Mouse (Mus musculus): ENCODE data around the gene Aldh1a2.
A peak's percentile ranks its signal among the peaks of the same experiment; 100 is the strongest.

The Aldh1a2 gene

DNA sequence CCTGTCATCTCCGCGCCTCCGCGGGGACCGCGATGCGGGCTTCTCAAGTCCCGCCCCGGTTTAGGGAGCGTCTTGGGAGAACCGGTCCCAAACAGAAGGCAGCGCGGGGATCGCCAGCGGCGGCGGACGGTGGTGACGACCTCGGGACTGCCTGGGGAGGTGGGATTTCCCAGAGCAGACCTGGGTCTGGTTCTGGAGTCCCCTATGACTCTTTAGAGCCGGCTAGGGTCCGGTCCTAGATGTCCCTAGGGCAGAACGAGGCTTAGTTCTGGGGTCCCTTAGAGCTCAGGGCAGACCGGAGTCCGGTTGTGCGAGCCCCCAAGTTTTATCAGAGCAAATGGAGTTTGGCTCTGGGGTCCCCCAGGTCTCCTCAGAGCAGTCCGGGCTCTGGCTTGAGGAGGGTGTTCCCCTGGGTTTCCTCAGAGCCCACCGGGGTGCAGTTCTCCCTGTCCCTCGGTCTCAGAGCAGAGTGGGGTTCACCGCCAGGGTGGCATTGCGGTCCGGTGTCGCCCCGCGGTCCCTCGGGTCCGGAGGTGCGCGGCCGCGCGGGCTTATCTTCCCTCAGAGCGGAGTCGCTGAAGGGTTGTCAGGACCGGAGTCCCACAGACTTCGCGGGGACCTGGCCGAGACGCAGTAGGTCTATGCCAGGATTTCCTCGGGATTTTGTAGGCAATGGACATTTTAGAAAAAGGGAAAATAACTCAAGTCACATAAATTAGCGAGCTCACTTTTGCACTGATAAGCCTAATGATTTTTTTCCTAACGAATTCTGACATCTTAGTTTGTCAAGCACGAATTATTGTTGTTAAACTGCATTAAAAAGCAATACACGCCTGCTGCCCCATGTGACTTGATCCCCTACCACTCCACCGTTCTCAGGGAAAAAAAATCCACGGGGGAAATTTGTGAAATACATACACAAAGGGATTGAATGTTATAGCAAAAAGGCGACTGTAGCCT is 727 bp downstream of the Aldh1a2 start:
- DNase-seq = peak; percentile 56 to 63

DNA sequence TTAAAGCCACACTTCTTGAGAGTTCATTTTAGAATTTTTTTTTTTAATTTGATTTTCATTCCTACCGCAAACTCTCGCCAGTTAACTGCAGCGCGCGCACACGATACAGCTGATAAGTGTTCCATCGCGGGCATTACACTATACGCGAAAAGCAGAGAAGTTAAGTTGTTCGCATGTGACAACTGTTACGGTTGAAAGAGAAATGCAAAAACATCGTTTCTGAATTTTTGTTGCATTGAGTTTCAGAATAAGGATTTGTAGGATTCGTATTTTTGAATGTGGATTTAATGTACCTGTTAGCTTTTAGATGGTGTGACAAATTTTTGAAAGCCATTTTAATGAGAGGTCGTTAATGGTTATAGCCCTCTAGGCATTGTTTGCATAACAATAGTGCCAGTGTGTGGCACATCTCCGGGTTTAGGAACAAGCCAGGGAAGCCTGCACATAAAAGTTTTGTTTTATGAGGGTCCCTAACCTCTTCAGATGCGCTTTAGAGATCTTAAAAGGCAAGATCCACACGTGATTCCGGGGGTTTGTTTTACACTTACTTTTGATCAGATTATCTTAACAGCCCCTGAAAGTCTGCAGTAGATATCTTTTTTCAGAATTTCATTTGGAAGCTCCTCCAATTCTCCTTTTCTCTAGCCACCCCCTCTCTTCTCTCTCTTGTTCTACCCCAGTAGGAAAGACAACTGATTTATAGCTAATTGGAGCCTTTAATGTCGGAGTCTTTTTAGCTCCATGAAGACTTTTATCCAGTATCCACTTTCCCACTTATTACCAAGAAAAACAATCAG is 1.6 kb downstream of the Aldh1a2 start:
- DNase-seq = peak; percentile 35 to 42

DNA sequence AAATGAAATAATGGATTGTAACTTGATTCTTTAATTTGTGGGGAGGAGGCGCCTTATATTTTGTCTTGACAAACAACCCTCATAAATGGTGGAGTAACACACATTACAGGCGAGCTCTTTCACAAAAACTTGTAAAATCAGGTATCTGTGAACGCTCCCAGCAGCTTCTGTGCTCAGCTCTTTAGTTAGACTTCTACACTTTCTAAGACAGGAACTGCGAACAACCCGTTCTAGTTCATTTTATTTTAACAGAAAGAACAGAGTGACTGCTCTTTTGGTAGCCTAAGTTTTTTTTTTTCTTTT is 2.2 kb downstream of the Aldh1a2 start:
- DNase-seq = no peak

DNA sequence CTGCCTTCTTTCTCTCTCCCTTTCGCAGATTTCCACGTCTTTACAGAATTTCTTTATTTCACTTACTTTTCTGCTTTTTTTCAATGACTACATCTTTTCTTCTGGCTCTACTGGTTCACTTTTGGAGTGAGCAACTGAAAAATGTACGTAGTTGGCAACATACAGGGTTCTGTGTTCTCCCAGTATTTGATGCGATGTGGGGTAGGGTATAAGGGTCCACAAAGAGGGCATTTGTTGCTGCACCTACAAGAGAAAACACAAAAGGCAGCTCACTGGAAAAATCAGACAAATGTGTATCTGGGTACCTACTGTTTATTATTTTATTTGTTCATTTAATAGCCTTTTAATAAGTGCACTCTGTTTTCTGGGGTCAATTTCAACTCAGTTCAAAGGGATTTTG is 3.6 kb downstream of the Aldh1a2 start:
- DNase-seq = no peak

DNA sequence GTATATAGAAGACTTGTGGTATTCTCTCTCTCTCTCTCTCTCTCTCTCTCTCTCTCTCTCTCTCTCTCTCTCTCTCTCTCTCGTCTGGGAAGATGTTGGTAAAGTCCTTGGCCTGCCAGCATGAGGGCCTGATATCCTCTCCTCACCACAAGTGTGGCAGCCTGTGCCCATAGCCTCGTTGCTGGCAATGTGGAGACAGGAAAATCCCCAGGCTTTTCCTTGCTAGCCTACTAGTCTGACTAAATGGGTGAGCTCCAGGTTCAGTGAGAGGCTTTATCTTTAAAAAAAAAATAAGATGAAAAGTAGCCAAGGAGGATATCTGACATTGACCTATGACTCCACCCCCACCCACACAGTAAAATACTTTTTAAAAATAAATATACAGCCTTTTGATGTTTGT is 4.8 kb downstream of the Aldh1a2 start:
- DNase-seq = no peak

DNA sequence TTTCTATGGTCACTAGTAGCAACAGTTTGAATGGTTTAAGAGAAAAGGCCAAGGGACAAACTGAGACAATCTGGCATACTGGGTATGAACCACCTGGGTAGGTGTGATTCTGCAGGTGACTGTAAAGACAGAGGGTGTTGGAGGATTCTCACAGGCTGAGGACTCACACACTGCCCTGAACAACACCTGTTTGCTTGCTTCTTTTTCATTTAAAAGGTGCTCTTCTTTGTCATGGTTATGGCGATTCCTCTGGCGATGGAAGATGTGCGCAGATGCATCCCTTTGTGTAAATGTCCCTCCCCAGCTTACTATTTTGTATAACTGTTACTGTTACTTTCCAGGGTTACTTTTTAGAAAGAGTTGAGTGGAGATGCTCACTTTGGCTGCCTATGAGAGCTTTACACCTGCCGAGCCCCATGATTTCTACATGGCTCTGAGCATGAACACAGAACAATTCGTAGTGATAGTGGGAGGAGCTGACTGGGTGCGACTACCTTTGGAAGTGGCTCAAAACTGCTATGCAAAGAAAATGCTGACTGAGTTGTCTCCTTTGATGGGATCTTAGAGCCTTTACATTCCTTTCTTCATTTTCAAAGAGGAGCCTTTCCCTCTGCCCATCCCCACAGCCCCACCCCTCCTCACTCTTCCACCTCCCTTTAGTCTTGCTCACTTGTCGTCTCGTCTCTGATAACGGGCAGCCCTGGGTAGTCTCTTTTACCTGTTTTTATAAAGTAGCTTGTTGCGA is 11.8 kb downstream of the Aldh1a2 start:
- no peak for DNase-seq

DNA sequence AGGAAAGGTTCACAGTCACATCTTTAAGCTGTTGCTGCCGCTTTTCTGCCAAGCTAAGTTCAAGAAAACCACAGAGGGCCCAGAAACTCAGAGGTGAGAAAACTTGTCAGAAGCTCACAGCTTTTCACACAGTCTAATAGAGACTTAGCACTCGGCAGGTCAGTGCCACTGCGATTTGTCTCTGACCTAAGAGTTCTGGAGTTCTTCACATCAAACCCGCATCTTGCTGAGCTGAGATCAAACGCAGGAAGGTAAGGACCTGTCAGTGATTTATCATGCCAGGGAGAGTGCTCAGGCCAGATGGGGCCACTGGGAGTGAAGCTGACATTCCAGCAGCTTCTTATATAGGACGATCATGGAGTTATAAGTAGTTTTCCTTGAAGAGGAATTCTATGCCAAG is 14.4 kb downstream of the Aldh1a2 start:
- no peak for DNase-seq

DNA sequence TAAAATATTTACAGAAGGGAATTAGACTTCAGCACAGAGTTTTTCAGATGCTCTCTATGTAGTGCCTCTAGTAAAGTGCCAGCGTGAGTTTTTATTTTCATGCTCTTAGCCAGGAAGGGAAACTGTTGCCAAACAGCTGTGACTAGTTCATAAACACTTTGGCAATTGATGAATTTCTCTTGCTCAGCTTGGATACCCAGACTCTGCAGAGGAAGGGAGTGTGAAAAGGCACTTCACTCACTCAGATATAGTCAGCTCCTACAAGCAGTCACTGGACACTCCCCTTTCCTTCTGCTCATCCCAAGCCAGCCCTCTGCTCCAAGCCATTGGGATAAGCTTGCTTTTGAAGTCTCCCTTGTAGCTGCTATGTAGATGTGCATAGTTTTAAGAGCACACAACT is 21.0 kb downstream of the Aldh1a2 start:
- DNase-seq = no peak

DNA sequence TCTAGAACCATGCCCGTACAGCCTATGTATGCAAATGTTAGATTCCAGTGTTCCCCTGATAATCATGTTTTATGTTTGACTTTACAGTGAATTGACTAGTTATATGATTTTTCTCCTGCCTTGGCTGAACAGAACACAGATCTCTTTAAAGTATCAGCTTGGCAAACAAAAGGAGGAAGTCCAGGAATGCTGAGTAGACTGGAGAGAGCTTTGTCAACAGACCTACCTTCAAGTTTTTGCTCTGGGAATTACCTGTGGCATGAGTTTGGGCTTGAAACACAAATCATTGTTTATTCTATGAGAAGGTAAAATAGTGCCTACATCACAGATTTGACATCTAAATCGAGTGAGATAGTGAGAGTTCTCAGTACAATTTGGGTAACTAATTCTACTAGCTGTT is 24.3 kb downstream of the Aldh1a2 start:
- DNase-seq = no peak

DNA sequence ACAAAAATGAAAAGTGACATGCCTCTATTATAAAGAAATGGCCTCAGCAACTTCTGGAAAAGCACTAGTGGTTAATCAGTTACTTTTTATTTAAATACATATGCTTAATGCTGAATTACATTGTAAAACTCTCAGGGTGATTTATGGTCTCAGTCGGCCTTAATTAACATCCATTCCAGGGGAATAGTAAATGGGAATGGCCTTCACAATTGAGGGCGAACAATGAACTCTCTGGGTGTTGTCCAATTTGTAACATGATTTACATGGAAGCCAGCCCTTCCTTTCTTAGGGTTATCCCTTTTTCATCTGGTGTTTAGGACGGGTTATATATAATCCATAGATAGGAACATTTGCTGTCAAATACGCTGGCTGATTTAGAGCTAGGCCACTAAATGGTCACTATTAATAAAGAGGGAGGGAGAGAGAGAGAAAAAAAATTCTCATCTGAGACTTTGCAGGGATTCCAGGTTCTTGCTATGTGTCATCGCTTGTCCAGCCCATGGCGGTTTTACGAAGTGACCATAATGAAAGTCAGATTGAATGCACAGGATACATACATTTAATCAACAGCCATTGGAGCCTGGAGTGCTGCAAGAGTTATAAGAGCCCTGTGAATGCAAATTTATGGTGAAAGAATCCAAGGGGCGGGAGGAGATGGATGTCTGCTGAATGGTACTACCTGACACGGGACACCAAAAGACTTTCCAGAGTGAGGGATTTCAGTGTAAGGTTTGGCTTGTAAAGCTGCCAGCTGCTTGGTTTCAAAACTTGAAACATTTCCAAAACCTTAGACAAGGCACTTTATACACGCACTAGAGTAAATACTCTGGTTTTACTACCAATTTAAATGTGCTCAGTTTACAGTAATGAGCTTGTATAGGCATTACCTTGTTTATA is 26.2 kb downstream of the Aldh1a2 start:
- DNase-seq = no peak

DNA sequence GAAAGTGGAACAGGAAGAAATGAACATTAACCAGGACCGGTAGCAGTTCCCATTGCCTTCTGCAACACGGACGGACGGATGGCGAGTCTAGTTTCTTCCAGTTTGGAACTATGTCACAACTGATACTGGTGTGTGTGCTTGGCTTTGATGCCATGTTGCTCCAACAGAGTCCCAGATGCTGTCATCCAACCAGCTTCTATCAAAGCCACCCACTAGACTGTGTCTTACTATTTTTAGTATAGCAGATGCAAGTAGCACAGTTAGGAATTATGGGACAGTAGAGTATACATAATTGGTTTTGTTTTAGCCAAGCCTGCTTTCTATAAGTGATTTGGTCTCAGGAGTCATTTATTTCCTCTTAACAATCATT is 26.8 kb downstream of the Aldh1a2 start:
- no peak for DNase-seq

DNA sequence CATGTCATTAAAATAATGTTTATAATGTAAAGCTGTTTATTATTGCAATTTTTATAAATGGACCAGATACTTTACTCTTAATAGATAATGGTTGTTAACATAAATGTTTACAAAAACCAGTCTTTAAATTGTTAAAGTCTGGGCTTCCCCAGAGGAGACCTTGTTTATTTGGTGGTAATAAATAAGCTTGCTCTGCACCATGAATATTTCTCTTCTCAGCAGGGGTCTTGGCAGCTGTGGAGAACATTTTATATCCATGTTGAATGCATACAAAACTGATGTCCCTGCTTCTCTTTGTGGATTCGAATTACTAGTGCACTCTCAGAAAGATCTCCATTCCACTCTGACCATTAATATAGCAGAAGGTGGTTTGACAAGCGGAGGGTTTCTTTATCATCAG is 38.8 kb downstream of the Aldh1a2 start:
- DNase-seq = no peak

DNA sequence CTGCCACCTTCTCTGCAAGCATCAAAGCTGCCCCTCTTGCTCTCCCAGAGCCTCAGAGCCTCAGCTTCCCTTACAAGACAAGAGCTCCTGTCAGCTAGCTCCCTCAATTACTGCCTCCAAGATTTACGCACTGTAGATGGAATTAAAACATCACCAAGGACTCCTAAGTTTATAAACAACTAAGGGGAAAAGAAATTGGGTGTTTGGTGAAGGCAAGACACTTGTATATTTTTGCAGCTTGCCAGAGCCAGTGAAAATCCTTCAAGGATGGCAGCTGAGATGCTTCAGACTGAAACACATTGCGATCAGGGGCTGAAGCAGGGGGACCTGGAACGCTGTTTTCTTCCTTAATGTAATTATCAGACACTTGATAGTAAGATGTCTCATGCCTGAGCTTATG is 47.1 kb downstream of the Aldh1a2 start:
- DNase-seq = no peak

DNA sequence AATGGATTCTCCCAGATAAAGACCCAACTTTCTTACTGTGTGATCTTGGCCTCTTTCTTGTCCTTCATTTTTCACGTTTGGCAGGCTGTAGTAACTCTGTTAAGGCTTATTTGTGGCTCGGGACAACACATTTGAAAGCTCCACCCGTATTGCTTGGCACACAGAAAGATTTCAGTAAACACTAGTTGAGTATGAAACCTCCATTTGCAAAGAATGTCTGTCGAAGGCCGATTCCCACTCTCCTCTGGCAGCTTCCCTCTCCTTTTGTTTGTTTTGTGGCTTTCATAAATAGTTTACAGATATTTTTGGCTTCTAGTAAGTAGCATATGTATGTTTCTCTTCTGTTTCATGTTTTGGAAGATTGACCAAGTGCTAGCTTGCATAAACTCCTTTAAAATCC is 54.1 kb downstream of the Aldh1a2 start:
- DNase-seq = no peak

DNA sequence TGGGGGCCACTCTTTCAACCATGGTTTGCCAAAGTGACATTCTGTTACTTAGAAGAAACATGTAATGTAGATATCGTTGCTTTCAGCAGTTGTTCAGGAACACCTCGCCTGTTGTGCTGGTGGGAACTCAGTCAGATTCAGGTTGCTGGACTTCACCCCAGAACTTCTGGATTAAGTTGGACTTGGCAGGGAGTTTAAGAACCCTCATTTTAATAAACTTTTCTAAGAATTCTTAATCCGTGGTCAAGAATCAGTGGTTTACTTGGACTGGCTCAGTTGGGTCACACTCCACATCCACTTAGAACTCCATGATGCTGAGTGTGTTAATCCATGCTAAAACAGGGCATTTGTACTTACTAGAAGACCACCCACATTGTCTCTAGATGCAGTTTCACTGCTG is 54.6 kb downstream of the Aldh1a2 start:
- no peak for DNase-seq

DNA sequence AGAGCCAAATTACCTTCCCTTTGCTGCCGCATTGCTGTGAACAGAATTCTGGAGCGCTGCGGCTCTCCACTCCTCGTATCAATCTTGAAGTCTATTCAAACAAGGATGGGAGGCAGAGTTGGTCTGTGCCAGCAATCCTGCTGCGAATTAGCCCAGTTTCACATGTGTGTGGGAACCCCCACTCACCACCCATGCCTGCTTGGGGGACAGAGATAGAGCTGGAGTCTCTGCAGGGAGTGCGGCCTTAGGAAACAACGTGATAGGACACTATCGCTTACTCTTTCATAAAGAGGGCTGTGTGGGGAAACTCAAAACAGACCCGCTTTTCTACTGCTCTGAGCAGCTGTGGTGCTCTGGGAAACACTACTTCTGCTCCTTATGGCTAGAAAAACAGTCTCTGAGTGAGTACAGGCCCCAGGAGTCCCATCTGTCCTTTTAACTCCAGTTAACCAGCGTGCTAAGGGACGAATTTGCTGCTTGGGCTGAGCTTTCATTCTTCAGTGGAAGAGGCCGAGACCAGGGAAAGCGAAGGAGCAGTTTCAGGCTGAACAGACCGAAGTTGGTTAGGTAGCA is 60.6 kb downstream of the Aldh1a2 start:
- DNase-seq = no peak

DNA sequence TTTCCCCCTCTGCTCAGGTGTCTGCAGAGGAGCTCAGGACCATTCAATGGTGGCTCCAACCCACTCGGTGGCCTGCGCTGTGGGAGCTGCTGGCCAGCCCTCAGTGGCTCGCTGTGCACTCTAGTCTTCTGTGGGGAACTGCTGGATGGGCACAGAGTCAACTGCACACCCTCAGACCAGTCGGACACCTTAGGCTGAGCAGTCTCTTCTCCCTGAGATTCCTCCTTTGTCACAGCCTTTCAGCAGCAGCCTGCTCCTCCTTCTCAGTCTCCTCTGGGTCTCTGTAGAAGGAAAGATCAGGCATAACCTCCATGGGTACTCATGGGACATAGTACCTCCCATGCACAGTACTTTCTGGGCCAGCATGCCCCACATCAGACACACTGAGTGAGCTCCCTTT is 63.2 kb downstream of the Aldh1a2 start:
- no peak for DNase-seq

DNA sequence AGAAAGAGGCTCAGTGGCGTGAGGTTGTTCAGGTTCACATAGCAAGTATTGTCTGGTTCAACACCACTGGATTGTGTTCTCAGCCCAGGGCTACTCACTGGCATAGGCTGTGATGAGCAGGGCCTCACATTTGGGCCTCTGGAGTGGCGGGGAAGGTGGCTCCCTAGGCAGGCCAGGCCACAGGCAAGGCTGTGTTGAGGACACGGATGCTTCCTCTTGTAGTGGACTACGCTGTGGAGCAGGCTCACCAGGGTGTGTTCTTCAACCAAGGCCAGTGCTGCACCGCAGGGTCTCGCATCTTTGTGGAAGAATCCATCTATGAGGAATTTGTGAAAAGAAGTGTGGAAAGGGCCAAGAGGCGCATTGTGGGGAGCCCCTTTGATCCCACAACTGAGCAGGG is 67.6 kb downstream of the Aldh1a2 start:
- DNase-seq = no peak

DNA sequence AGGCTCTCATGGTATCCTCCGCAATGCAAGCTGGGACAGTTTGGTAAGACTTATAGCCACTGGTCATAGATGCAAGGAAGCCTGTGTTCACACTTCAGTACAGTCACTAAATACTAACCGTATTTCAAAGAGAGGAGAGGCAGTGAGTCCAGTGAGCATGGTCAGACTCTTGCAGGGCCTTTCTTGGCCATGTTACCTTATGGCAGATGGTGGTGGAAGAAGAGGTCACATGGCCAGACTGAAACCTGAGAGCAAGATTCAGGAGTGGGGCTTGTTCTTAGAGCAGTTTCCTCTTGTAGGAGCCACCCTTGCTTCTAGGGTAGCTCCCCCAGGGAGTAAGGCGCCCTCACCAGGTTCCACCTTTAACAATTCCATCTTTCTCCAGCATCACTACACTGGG is 69.6 kb downstream of the Aldh1a2 start:
- no peak for DNase-seq

DNA sequence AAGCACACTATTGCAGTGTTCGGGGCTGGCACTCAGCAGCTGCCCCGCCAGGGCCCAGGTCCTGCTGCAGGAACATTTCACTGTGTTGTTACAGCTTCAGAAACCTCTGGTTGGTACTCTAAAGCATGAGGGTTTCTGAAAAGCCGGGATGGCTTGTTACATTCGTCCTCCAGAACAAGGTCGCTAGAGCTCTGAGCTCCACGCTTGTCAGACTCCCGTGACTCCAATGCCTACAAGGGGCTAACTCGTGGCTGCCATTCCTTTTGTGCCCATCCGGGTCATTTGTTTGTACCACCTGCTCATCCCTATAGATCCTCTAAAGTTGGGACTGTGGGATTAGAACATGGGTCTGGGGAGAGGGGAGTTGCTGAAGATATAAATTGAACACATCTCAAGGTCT is 70.8 kb downstream of the Aldh1a2 start:
- no peak for DNase-seq

DNA sequence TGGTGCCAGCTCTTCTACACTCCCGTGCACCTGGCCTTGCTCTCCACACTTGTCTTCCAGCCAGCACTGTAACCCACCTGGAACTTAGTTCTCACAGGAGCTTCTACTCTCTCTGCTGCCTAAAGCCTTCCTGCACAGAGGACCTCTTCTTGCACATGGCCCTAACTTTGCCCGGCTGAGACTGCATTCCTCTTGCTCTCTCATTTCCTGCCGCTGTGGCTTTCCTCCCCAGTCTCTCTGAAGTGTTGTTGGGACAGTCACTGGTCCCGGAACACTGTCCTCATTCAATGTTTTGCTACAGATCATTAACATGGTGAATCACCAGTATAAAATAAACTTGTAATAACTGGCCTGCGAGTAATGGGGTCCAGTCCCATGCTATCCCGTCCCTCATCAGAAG is 73.1 kb downstream of the Aldh1a2 start:
- no peak for DNase-seq

DNA sequence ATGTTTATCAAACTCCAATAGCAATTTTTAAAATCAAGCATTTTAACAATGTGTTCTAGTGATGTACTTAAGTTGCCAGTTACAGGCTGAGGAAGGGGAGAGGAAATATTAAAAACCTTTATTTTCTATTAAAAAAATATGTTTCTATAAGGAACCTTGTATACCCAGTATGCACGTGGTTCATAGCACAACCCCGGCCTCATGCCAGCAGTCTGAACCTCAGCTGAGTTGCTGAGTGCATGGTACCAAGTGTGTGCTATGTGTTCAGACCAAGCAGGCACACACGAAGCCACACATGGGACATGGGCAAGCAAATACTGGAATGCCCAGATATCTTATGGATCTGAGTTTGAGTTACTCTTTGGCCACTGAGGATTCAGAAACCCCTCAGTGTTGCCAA is 74.2 kb downstream of the Aldh1a2 start:
- no peak for DNase-seq

Measured in B cell, adult 2 months (primary cell).